In the genomic region with DNA sequence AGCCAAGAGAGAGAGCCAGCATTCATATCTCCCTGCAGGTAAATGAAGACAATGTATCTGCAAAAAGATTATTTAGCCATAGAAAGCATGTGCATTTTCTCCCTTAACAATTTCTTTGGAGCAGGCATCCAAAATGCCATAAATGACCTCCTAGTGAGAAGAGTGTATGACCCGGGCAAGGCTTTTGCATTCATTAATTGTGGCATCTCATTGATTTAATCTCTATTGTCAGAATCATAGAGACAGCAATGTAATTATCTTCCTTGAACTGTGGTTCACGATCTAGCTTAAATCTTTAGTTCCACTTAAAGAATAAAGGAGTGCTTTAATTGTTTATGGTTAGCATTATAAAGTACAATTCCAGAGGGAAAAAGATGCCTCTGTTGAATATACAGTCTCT, we compare ENCODE assay signal across 22 mouse cellular contexts.
DNase-seq lines count a peak whose midpoint lies in the region; ATAC-seq lines count a peak whose summit lies in the region.
"Had no signal": no experiment of that assay in that cellular context is flagged by ENCODE, and none has a peak within 500 bp of the region (broad histone marks: within the 10 kb centered on the region; RNA-seq: fewer than 3 reads in every experiment).

No protein-coding gene starts in this region.

- no peaks in the 10 kb centered on the region for H3K36me3 ChIP-seq in forebrain, embryonic 13.5 days (ENCODE audit: poor library complexity, severe bottlenecking)
- H3K36me3 ChIP-seq: G1E had no signal

- no peaks in the 10 kb centered on the region for H3K27me3 ChIP-seq in forebrain, embryonic 13.5 days
- H3K27me3 ChIP-seq: CH12.LX, Patski had no signal

- no peak overlapping the region for H3K27ac ChIP-seq in forebrain, embryonic 13.5 days

- peak; percentile 38 for DNase-seq in Muller cell, postnatal 12 days (ENCODE audit: inconsistent ontology term)
- DNase-seq in retina, embryonic 14.5 days (ENCODE audit: low spot score) = peak; percentile 72
- peak; percentile 56 for DNase-seq in retina, postnatal 1 day
- no peak for DNase-seq in gastrocnemius, postnatal 25 days
- DNase-seq in ovary, postnatal 36 days (ENCODE audit: low spot score) = no peak
- DNase-seq: adrenal gland, adult 2 months; adrenal gland, adult 8-10 months; adrenal gland, postnatal 10 days; adrenal gland, postnatal 14 days; adrenal gland, postnatal 25 days; adrenal gland, postnatal 36 days; B cell, adult 2 months; cerebellum, adult 11 months; cerebellum, adult 11-12 months; cerebellum, adult 18-20 months; cerebellum, adult 2 months had no signal

- H3K4me3 ChIP-seq in forebrain, embryonic 13.5 days = no peak overlapping the region

- H3K4me1 ChIP-seq in forebrain, embryonic 13.5 days = peaks cover 3% of the 10 kb centered on the region; the same call in 1 of the 2 replicates

- no peak overlapping the region for H3K9ac ChIP-seq in forebrain, embryonic 13.5 days

- no peak for ATAC-seq in forebrain, embryonic 13.5 days
- ATAC-seq: activated CD4-positive, CD25-positive, alpha-beta regulatory T cell, adult 4 months; CD4-positive, CD25-positive, alpha-beta regulatory T cell, adult 4 months; Patski had no signal

- 9% methylated on average over 2 of the region's 2 CpGs for WGBS in forebrain, embryonic 13.5 days

- H3K4me2 ChIP-seq in forebrain, embryonic 13.5 days = no peak overlapping the region

- H3K9me3 ChIP-seq in forebrain, embryonic 13.5 days (replicated peaks) = no peaks in the 10 kb centered on the region
- H3K9me3 ChIP-seq: G1E had no signal

Comparison
In these comparisons a context has a peak if more than half of its experiments do, and no peak if none do; other contexts are left out.
1. DNase-seq: peak in Muller cell, postnatal 12 days (single experiment), retina, embryonic 14.5 days (single experiment) and retina, postnatal 1 day (single experiment); none in gastrocnemius, postnatal 25 days (single experiment) and ovary, postnatal 36 days (single experiment).